11 mouse cellular contexts compared by ENCODE assay signal in genomic region chr1:53890380-53890779, GRCm38 (mm10).
A peak's percentile ranks its signal among the peaks of the same experiment; 100 is the strongest.
DNase-seq lines count a peak whose midpoint lies in the region; ATAC-seq and TF ChIP-seq lines count a peak whose summit lies in the region.
"Had no signal": no experiment of that assay in that cellular context is flagged by ENCODE, and none has a peak within 500 bp of the region (broad histone marks: within the 10 kb centered on the region; RNA-seq: fewer than 3 reads in every experiment).

No protein-coding gene starts in this region.

- H3K4me2 ChIP-seq in limb, embryonic 14.5 days (replicated peaks; ENCODE audit: low read depth, low read length, severe bottlenecking) = no peak overlapping the region
- H3K4me2 ChIP-seq: hindbrain, embryonic 15.5 days; liver, embryonic 15.5 days had no signal

- no peak for ATAC-seq in limb, embryonic 14.5 days (ENCODE audit: low FRiP score, low read depth)

- peak; percentile 69 for TF ChIP-seq CTCF in left cerebral cortex, adult 2 months (IDR thresholded peaks at IDR 0.05)

- TF ChIP-seq POLR2A in limb, embryonic 14.5 days (IDR thresholded peaks at IDR 0.05; ENCODE audit: borderline replicate concordance, extremely low read depth, insufficient read depth, insufficient read length) = no peak

- intact Hi-C loops in left cerebral cortex, adult 2 months (cut with DNase I) = loop anchor here (2.0 kb wide), 1 partner anchor 176 kb away; no protein-coding TSS in a partner anchor
- intact Hi-C loops in left cerebral cortex, postnatal 4 days (cut with DNase I) = loop anchor here (5.0 kb wide), 1 partner anchor 173 kb away; no protein-coding TSS in a partner anchor

- no peaks in the 10 kb centered on the region for H3K27me3 ChIP-seq in limb, embryonic 14.5 days (ENCODE audit: control insufficient read depth, insufficient read depth, low read length)
- H3K27me3 ChIP-seq: hindbrain, embryonic 15.5 days; liver, embryonic 15.5 days had no signal

- H3K36me3 ChIP-seq in ES-E14 (ENCODE audit: control insufficient read depth, insufficient read depth, low read length, poor library complexity, severe bottlenecking) = no peaks in the 10 kb centered on the region
- H3K36me3 ChIP-seq in limb, embryonic 14.5 days (ENCODE audit: control insufficient read depth, insufficient read depth, low read length) = no peaks in the 10 kb centered on the region
- H3K36me3 ChIP-seq: hindbrain, embryonic 15.5 days; liver, embryonic 15.5 days had no signal

- no peak overlapping the region for H3K27ac ChIP-seq in left cerebral cortex, adult 2 months
- H3K27ac ChIP-seq in ES-E14 (ENCODE audit: insufficient read depth, low read depth, low read length, poor library complexity, severe bottlenecking) = no peak overlapping the region
- no peak overlapping the region for H3K27ac ChIP-seq in limb, embryonic 14.5 days (replicated peaks; ENCODE audit: low read depth, low read length)
- H3K27ac ChIP-seq: hindbrain, embryonic 15.5 days; liver, embryonic 15.5 days had no signal

- H3K9ac ChIP-seq in ES-E14 (ENCODE audit: insufficient read depth, low read depth, low read length, poor library complexity, severe bottlenecking) = no peak overlapping the region
- H3K9ac ChIP-seq in limb, embryonic 14.5 days (ENCODE audit: low read depth, low read length, severe bottlenecking) = no peak overlapping the region
- H3K9ac ChIP-seq: hindbrain, embryonic 15.5 days; liver, embryonic 15.5 days had no signal

- H3K4me1 ChIP-seq in ES-E14 (ENCODE audit: control insufficient read depth in 2 of 2, insufficient read depth in 2 of 2, low read length in 2 of 2, poor library complexity in 1 of 2) = peaks cover 0 to 2% of the 10 kb centered on the region in 2 experiments; a peak in 1 of 4 replicates
- H3K4me1 ChIP-seq in limb, embryonic 14.5 days (ENCODE audit: control insufficient read depth, insufficient read depth, low read length) = peaks cover 2% of the 10 kb centered on the region; the same call in 1 of the 2 replicates
- H3K4me1 ChIP-seq: hindbrain, embryonic 15.5 days; liver, embryonic 15.5 days had no signal

- peak; percentile 21 to 34 for DNase-seq in cerebellum, postnatal 10 days
- no peak for DNase-seq in cerebellum, adult 11-12 months
- DNase-seq in left cerebral cortex, adult 2 months (ENCODE audit: extremely low spot score in 1 of 2, low spot score in 2 of 2) = no peak
- DNase-seq in left cerebral cortex, postnatal 4 days = no peak
- DNase-seq in ES-E14 (ENCODE audit: low read depth, low spot score) = no peak
- peak; percentile 14 for DNase-seq in limb, embryonic 14.5 days (ENCODE audit: low spot score)
- no peak for DNase-seq in gastrocnemius, adult 18-20 months (ENCODE audit: low spot score)
- no peak for DNase-seq in urinary bladder, postnatal 25 days (ENCODE audit: low spot score)
- DNase-seq: right cerebral cortex, adult 18-20 months had no signal

- in situ Hi-C loops in ES-E14 (cut with MboI; ENCODE audit: low sequenced_read_pairs in 2 of 2, unreplicated experiment in 2 of 2) = loop anchor here in 1 of 2 experiments (25.0 kb wide), 1 partner anchor 178 kb away; the partner anchor contains the start of gene Dnah7a

- 46% methylated on average over 3 of the region's 3 CpGs for WGBS in limb, embryonic 14.5 days

- H3K9me3 ChIP-seq in ES-E14 (ENCODE audit: control insufficient read depth, insufficient read depth, low read depth, low read length) = no peaks in the 10 kb centered on the region
- H3K9me3 ChIP-seq in limb, embryonic 14.5 days (ENCODE audit: control insufficient read depth, low read length) = no peaks in the 10 kb centered on the region
- H3K9me3 ChIP-seq: hindbrain, embryonic 15.5 days; liver, embryonic 15.5 days had no signal

- H3K4me3 ChIP-seq in left cerebral cortex, adult 2 months = no peak overlapping the region
- no peak overlapping the region for H3K4me3 ChIP-seq in ES-E14 (ENCODE audit: insufficient read depth in 1 of 2, low read depth in 1 of 2, low read length in 2 of 2, poor library complexity in 1 of 2, severe bottlenecking in 1 of 2)
- H3K4me3 ChIP-seq in limb, embryonic 14.5 days (replicated peaks; ENCODE audit: low read length) = no peak overlapping the region
- H3K4me3 ChIP-seq: hindbrain, embryonic 15.5 days; liver, embryonic 15.5 days had no signal

TF ChIP-seq in ES-E14, 5 proteins besides CTCF, POLR2A, EP300 and RAD21:
- TF ChIP-seq ZNF384 (IDR thresholded peaks at IDR 0.05; ENCODE audit: low read depth, low read length) = no peak
- TF ChIP-seq ZC3H11A (IDR thresholded peaks at IDR 0.05; ENCODE audit: borderline replicate concordance, low read depth, low read length) = peak; percentile 67; the same call in 1 of the 2 replicates

Comparison
In these comparisons a context has a peak if more than half of its experiments do, and no peak if none do; other contexts are left out.
1. DNase-seq: peak in cerebellum, postnatal 10 days (2 of 2) and limb, embryonic 14.5 days (single experiment); none in cerebellum, adult 11-12 months (single experiment), left cerebral cortex, adult 2 months (0 of 2), left cerebral cortex, postnatal 4 days (single experiment), ES-E14 (single experiment), gastrocnemius, adult 18-20 months (single experiment) and urinary bladder, postnatal 25 days (single experiment).